Mouse (Mus musculus): ENCODE data around the gene Abcg8. TPM values are rescaled to one million over a fixed set of nuclear protein-coding genes. Genes with fewer than 3 reads are reported as not detected.
A peak's percentile ranks its signal among the peaks of the same experiment; 100 is the strongest.

Abcg8 gene
- total and polyA plus RNA-seq, 2 experiments from 2014 or later, result not detected

DNA sequence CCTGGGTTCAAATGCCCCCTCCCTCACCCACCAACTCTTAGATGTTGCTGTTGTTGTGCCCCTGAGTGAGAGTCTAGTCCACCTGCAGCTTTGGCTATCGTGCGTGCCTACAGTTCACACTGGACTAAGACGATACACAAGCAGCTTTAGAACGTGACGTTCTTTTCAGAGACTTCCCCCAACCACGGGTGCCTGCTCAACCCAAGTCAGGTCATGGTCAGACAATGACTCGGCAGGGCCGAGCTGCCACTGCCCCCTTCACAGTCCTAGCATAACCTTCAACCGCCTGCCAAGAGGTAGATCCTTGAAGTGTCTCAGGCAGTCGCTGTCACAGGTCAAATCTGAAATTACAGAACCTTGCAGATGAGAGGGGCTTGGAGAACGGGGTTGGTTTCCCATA, 12.7 kb downstream of the Abcg8 start:
- H3K4me1 ChIP-seq (ENCODE audit: insufficient read depth, low read length), result no peaks in the 10 kb centered on the region
- no peak overlapping the region for H3K4me3 ChIP-seq (ENCODE audit: low read depth, low read length)
- no peak for ATAC-seq (ENCODE audit: low FRiP score)
- no peaks in the 10 kb centered on the region for H3K36me3 ChIP-seq (ENCODE audit: insufficient read depth, low read length)
- no peak for TF ChIP-seq CTCF (IDR thresholded peaks at IDR 0.05)
- no peak for DNase-seq (ENCODE audit: low spot score)
- no peak overlapping the region for H3K9ac ChIP-seq (replicated peaks; ENCODE audit: low read length, poor library complexity, severe bottlenecking)
- no peaks in the 10 kb centered on the region for H3K27me3 ChIP-seq (ENCODE audit: insufficient read depth, low read length)
- no peak overlapping the region for H3K4me2 ChIP-seq (ENCODE audit: low read depth, low read length, poor library complexity, severe bottlenecking)
- H3K9me3 ChIP-seq (ENCODE audit: low read length), result no peaks in the 10 kb centered on the region
- no peak overlapping the region for H3K27ac ChIP-seq (ENCODE audit: low read depth, low read length)
- 90% methylated on average over 11 of the region's 11 CpGs for WGBS

DNA sequence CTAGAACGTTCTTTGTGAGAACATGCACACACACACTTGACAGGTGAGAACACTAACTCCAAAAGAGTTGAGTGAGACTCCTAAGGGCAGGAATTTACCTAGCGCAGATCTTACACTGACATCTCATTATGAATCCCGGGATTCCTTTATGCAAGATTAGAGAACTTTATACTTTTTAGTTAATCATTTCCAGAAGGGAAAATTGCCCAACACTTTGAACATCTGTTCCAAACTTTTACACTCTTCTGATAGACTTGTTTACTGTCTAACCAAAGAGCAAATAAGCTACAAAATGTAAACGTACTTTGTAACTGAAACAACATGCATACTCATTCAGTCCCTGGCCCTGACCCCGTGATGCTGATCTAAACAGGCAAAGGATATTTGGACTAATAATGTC, 13.2 kb downstream of the Abcg8 start:
- 92% methylated on average over 5 of the region's 5 CpGs for WGBS

DNA sequence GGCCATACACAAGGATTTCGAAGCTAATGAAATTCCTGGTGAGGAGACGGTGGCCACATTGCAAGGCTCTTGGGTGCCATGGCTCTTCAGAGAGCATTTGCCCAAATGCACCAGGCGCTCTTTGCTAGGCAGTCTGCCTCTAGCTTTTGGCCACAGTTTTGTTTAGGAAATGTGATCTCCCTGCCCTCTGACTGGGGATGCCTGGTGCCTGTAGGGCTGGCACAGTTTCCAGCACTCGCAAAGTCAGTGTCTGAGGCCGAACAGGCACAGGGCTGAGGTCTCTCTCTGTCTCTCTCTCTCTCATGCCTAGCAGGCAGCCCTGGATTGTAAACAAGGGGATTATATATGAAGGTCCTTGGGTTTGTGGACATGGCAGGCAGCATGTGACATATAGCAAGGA, 14.0 kb downstream of the Abcg8 start:
- no peak for TF ChIP-seq CTCF (IDR thresholded peaks at IDR 0.05)
- Histone ChIP-seq H3K9ac (replicated peaks; ENCODE audit: low read length, poor library complexity, severe bottlenecking) (no peak overlapping the region), H3K4me1 (ENCODE audit: insufficient read depth, low read length) (no peaks in the 10 kb centered on the region), H3K9me3 (ENCODE audit: low read length) (no peaks in the 10 kb centered on the region), H3K4me3 (ENCODE audit: low read depth, low read length) (no peak overlapping the region), H3K4me2 (ENCODE audit: low read depth, low read length, poor library complexity, severe bottlenecking) (no peak overlapping the region), H3K27me3 (ENCODE audit: insufficient read depth, low read length) (no peaks in the 10 kb centered on the region), H3K36me3 (ENCODE audit: insufficient read depth, low read length) (no peaks in the 10 kb centered on the region), H3K27ac (ENCODE audit: low read depth, low read length) (no peak overlapping the region)
- no peak for DNase-seq (ENCODE audit: low spot score)
- ATAC-seq (ENCODE audit: low FRiP score), result no peak
- 81% methylated on average over 5 of the region's 5 CpGs for WGBS

More for the DNA sequence above, 13.2 kb downstream of the Abcg8 start:
- Histone ChIP-seq H3K9me3 (ENCODE audit: low read length) (no peaks in the 10 kb centered on the region), H3K27me3 (ENCODE audit: insufficient read depth, low read length) (no peaks in the 10 kb centered on the region), H3K36me3 (ENCODE audit: insufficient read depth, low read length) (no peaks in the 10 kb centered on the region), H3K4me3 (ENCODE audit: low read depth, low read length) (no peak overlapping the region), H3K4me2 (ENCODE audit: low read depth, low read length, poor library complexity, severe bottlenecking) (no peak overlapping the region), H3K9ac (replicated peaks; ENCODE audit: low read length, poor library complexity, severe bottlenecking) (no peak overlapping the region), H3K27ac (ENCODE audit: low read depth, low read length) (no peak overlapping the region), H3K4me1 (ENCODE audit: insufficient read depth, low read length) (no peaks in the 10 kb centered on the region)
- ATAC-seq (ENCODE audit: low FRiP score), result no peak
- DNase-seq (ENCODE audit: low spot score), result no peak
- TF ChIP-seq CTCF (IDR thresholded peaks at IDR 0.05), result no peak

GRCm38 (mm10) chr17:84693741-84694140, 17.6 kb downstream of the Abcg8 start:
- TF ChIP-seq CTCF (IDR thresholded peaks at IDR 0.05), result no peak
- no peak for DNase-seq (ENCODE audit: low spot score)
- ATAC-seq (ENCODE audit: low FRiP score), result no peak
- no peak overlapping the region for H3K27ac ChIP-seq (ENCODE audit: low read depth, low read length)
- H3K27me3 ChIP-seq (ENCODE audit: insufficient read depth, low read length), result no peaks in the 10 kb centered on the region
- no peak overlapping the region for H3K4me2 ChIP-seq (ENCODE audit: low read depth, low read length, poor library complexity, severe bottlenecking)
- WGBS, result 75% methylated on average over 2 of the region's 2 CpGs
- H3K9me3 ChIP-seq (ENCODE audit: low read length), result no peaks in the 10 kb centered on the region
- H3K36me3 ChIP-seq (ENCODE audit: insufficient read depth, low read length), result no peaks in the 10 kb centered on the region
- H3K4me1 ChIP-seq (ENCODE audit: insufficient read depth, low read length), result no peaks in the 10 kb centered on the region
- no peak overlapping the region for H3K9ac ChIP-seq (replicated peaks; ENCODE audit: low read length, poor library complexity, severe bottlenecking)
- no peak overlapping the region for H3K4me3 ChIP-seq (ENCODE audit: low read depth, low read length)

GRCm38 (mm10) chr17:84696537-84696936, 20.4 kb downstream of the Abcg8 start:
- H3K27ac ChIP-seq (ENCODE audit: low read depth, low read length), result no peak overlapping the region
- ATAC-seq (ENCODE audit: low FRiP score) (no peak), DNase-seq (ENCODE audit: low spot score) (no peak)
- no peak overlapping the region for H3K4me3 ChIP-seq (ENCODE audit: low read depth, low read length)
- H3K9ac ChIP-seq (replicated peaks; ENCODE audit: low read length, poor library complexity, severe bottlenecking), result no peak overlapping the region
- H3K4me1 ChIP-seq (ENCODE audit: insufficient read depth, low read length), result no peaks in the 10 kb centered on the region
- H3K4me2 ChIP-seq (ENCODE audit: low read depth, low read length, poor library complexity, severe bottlenecking), result no peak overlapping the region
- TF ChIP-seq CTCF (IDR thresholded peaks at IDR 0.05), result no peak
- H3K9me3 ChIP-seq (ENCODE audit: low read length), result no peaks in the 10 kb centered on the region
- no peaks in the 10 kb centered on the region for H3K27me3 ChIP-seq (ENCODE audit: insufficient read depth, low read length)
- 74% methylated on average over 6 of the region's 6 CpGs for WGBS
- no peaks in the 10 kb centered on the region for H3K36me3 ChIP-seq (ENCODE audit: insufficient read depth, low read length)

GRCm38 (mm10) chr17:84698727-84699126, 22.6 kb downstream of the Abcg8 start:
- Histone ChIP-seq H3K36me3 (ENCODE audit: insufficient read depth, low read length) (no peaks in the 10 kb centered on the region), H3K4me1 (ENCODE audit: insufficient read depth, low read length) (peaks cover 4% of the 10 kb centered on the region; the same call in 1 of the 2 replicates), H3K27me3 (ENCODE audit: insufficient read depth, low read length) (no peaks in the 10 kb centered on the region), H3K9ac (replicated peaks; ENCODE audit: low read length, poor library complexity, severe bottlenecking) (no peak overlapping the region), H3K9me3 (ENCODE audit: low read length) (no peaks in the 10 kb centered on the region), H3K27ac (ENCODE audit: low read depth, low read length) (no peak overlapping the region), H3K4me2 (ENCODE audit: low read depth, low read length, poor library complexity, severe bottlenecking) (no peak overlapping the region), H3K4me3 (ENCODE audit: low read depth, low read length) (no peak overlapping the region)
- ATAC-seq (ENCODE audit: low FRiP score) (peak; percentile 51; the same call in 1 of the 2 replicates), DNase-seq (ENCODE audit: low spot score) (peak; percentile 79)
- TF ChIP-seq CTCF (IDR thresholded peaks at IDR 0.05), result peak; percentile 95
- WGBS, result 25% methylated on average over 5 of the region's 5 CpGs

All from midbrain, postnatal 0 days (tissue).